Mouse (Mus musculus): ENCODE data around the gene Dlgap4.
"Not testable (repeated sequence)": the region's sequence is repeated elsewhere in the genome, so short reads cannot be mapped to it uniquely, and the experiment has no call there.

Gene Dlgap4

GRCm38 (mm10) chr2:156775455-156776435 lies 162.2 kb downstream of the Dlgap4 start:
- DNase-seq (ENCODE audit: low spot score in 2 of 2): no peak

GRCm38 (mm10) chr2:156776907-156777306 lies 163.4 kb downstream of the Dlgap4 start:
- no peak for DNase-seq (ENCODE audit: low spot score in 2 of 2)

GRCm38 (mm10) chr2:156777326-156778004 lies 164.0 kb downstream of the Dlgap4 start:
- DNase-seq (ENCODE audit: low spot score in 2 of 2): no peak

GRCm38 (mm10) chr2:156778571-156778970 lies 165.1 kb downstream of the Dlgap4 start:
- no peak for DNase-seq (ENCODE audit: low spot score in 2 of 2)

DNA sequence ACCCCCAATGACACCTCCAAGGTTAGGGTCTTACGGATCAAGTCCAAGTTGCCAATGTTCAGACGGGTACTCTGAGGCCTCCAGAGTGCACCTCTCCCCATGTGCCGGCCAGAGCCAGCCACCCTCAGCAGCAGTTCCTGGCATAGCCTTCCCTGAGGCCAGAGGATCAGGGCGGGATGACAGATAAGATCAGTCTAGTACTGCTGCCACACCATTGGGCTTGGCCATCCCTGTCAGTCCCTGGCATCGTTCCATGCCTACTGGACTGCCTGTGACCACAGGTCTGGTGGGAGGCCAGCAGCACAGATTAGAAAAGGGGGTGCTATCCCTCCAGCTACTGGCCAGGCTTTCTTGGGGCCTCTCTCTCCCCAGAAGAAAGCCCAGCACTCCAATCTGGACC lies 165.5 kb downstream of the Dlgap4 start:
- DNase-seq (ENCODE audit: low spot score in 2 of 2): no peak

DNA sequence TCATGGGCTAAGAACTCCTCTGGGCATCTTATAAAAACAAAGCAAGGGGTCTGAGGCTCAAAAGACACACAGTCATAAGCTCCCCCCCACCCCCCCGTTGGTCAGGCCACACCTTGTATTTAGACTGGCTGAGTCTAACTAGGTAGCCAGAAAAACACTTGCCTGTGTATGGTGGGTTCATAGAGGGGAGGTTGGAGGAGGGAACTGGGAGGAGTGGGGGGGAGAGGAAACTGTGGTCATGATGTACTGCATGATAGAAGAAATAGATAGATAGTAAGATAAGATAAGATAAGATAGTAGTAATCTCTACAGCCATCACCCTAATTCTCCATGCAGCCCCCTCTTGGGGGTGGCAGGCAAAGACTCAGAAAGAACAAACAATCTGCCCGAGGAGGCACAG lies 166.0 kb downstream of the Dlgap4 start:
- no peak for DNase-seq (ENCODE audit: low spot score in 2 of 2)

DNA sequence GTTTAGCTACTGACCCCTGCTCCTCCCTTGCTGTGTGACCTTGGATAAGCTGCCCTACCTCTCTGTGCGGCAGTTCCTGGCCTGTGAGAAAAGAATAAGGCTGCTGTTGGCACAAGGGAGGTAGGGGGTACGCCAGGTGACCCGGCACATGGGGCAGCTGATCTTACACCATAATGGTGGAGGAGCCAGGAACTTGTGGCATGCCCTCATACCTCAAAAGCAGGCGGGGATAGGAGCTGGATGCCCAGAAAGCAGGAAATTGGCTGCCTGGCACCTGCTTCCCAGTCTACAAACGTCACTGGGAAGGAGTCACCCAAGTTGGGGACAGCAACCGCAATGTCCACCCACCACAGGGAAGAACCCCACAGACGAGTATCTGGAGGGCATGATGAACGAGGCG lies 166.6 kb downstream of the Dlgap4 start:
- no peak for DNase-seq (ENCODE audit: low spot score in 2 of 2)

DNA sequence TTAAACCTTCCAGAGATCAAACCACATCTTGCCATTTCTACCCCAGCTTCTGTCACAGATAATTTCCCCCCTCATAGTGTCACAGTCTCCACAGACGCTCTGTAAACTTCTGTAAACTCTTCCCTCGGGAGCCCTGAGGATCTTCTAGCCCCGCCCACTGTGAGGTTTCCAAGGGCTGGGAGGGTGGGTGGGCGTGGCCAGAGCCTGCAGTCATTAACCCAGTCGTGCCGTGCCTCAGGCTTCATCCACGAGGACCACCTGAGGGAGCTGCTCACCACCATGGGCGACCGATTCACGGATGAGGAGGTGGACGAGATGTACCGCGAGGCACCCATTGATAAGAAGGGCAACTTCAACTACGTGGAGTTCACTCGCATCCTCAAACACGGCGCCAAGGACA lies 167.2 kb downstream of the Dlgap4 start:
- no peak for DNase-seq (ENCODE audit: low spot score in 2 of 2)

DNA sequence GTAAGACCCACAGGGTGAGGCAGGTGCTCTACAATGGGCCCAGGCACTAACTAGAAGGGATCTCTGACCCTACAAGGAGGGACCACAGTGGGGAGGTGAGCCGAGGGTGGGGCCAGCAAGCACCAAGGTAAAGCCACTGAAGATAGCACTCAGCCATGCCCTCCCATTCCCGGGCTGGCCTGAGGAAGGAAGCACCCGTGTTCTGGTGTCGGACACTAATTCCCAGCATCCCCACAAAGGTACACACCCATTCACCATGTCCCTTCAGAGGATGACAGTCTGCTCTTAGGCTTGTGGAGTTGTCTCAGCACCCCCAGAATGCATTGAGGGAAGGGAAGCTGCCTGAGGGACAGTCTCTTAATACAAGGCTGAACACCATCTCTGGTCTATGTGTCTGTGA lies 167.8 kb downstream of the Dlgap4 start:
- no peak for DNase-seq (ENCODE audit: low spot score in 2 of 2)

GRCm38 (mm10) chr2:156781836-156782480 lies 168.5 kb downstream of the Dlgap4 start:
- DNase-seq (ENCODE audit: low spot score in 2 of 2): no peak

- DNase-seq (ENCODE audit: low spot score in 2 of 2): no peak
Observed at GRCm38 (mm10) chr2:156782481-156783348, 169.2 kb downstream of the Dlgap4 start.

- DNase-seq (ENCODE audit: low spot score in 2 of 2): no peak
Observed at GRCm38 (mm10) chr2:156783349-156783728, 169.8 kb downstream of the Dlgap4 start.

DNA sequence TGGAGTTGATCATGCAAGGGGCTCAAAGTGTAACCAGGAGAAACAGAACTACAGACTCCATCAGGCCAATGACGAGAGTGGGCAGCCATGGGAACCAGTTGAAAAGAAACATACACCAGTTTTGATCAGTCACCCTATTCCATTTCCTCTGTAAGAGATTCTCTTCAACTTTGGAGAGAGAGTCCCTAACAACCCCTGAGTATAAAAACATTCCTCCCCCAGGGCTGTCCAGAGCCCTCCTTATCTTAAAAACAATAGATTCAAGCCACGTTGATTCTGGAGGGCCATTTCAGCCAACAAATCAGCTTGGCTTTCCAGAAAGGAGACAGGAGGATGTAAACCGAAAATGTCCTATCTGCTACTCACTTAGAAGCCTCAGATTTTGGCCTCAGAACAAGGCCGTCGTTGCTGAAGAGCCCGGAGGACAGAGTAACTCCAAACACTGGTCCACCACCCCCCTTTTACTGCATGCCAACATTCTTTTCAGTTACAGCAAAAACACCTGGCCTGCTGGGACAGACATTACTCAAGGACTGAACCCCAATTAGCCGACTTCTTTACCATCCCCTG lies 170.6 kb downstream of the Dlgap4 start:
- DNase-seq (ENCODE audit: low spot score in 2 of 2): no peak

DNA sequence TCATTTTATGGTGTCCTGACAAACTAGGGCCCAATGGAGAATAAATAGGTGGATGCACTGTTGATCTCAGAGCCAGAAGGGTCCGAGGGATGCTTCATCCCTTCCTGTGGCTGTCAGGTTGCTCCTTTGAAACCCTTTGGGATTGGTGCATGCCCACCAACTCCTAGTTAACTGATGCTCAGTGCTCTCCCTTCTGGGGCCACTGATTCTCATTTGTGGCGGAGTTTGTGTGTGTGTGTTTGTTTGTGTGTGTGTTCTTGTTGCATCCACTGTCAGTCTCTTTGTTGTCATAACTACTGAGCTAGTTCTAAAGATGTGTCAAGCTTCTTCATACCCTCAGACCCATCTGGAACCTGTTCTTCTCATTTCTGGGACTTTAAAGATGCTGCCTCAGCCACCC lies 171.4 kb downstream of the Dlgap4 start:
- no peak for DNase-seq (ENCODE audit: low spot score in 2 of 2)

GRCm38 (mm10) chr2:156786369-156786768 lies 172.9 kb downstream of the Dlgap4 start:
- not testable (repeated sequence) for DNase-seq (ENCODE audit: low spot score in 2 of 2)

GRCm38 (mm10) chr2:156787090-156787775 lies 173.7 kb downstream of the Dlgap4 start:
- no peak for DNase-seq (ENCODE audit: low spot score in 2 of 2)

DNA sequence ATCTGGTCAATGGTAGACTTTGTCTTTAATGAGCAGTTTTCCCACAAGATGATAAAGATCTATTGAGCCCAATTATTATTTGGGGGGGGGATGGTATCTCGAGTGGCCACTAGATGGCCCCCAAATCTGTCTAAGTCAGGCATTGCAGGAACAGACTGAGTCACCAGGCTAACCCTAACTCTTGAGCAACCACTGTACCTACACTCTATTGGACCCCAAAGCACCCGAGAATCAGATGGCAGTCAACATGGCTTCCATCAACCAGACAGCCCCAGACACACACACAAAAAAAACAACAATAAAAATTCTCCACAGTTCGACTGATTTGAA lies 174.2 kb downstream of the Dlgap4 start:
- DNase-seq (ENCODE audit: low spot score in 2 of 2): no peak

- no peak for DNase-seq (ENCODE audit: low spot score in 2 of 2)
Observed at GRCm38 (mm10) chr2:156788836-156789235, 175.3 kb downstream of the Dlgap4 start.

DNA sequence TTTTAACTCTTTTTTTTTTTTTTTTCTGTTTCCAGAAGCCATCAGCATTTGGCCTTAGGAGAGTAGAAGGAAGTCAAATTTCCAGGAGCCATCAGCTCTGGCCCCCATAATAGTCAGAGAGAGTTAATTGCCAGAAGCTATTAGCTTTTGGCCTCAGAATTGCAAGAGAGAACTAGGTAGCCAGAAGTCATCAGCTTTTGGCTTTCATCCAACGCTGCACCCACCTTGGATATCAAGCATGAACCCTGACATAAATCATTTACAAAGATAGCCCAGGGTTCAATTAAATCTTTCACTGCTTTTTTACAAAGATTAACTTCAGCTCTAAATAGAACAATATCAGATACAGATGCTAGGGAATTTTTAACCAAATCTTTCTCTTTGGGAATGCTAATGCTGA lies 185.0 kb downstream of the Dlgap4 start:
- DNase-seq (ENCODE audit: low spot score in 2 of 2): no peak

DNA sequence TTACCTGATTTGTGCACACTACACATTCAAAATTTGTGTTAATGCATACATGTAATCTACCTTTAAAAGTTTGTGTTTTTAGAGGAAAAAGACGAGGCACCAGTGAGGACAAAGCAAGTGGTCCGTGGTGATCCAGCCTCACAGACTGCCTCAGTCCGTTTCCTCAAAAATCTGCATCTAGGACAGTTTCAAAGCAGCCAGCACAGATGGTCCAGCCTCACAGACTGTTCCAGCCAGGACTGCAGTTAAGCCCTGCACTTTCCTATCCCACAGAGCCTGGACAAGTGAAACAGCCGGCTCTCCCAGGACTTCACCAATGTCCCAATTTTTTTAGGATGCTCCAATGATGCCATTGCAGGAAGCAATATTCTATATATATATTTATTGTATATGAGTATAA lies 187.5 kb downstream of the Dlgap4 start:
- no peak for DNase-seq (ENCODE audit: low spot score in 2 of 2)

DNA sequence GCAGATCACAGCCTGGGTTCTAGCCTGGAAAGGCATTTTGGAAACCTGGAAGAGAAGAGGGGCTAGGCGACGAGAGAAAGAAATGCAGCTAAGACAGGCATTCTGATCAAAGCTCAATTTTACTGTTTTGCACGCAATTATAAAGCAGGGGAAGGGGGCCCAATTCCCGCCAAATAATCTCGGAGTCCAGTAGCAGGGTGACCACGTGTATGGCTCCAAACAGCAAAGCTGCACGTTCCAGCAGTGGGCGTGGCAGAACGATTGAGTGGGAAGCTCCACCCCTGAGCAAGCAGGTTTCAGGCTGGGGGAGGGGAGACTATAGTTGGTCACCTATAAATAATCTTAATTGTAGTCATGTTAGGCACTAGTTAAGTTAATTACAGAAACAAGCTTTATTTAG lies 188.6 kb downstream of the Dlgap4 start:
- DNase-seq (ENCODE audit: low spot score in 2 of 2): not testable (repeated sequence)
